Mouse (Mus musculus): ENCODE measurements at regions not wholly inside any gene's neighbourhood (a gene's known extent, or its start where the extent isn't known, plus 50 kb on each side); places are given as distances from the start of the nearest gene placed in this dataset.

GRCm38 (mm10) chr13:60020175-60020487 lies 157.0 kb downstream of the Gas1 start:
- TF ChIP-seq CTCF (IDR thresholded peaks at IDR 0.05) (no peak), EP300 (IDR thresholded peaks at IDR 0.05) (no peak)
